Mouse (Mus musculus): Measurements from ENCODE around the gene Nr4a2. TPM values are rescaled to one million over a fixed set of nuclear protein-coding genes. Genes with fewer than 3 reads are reported as not detected.

The Nr4a2 gene
- polyA plus RNA-seq, 1 experiment from 2014 or later = 0.18 TPM

GRCm38 (mm10) chr2:57108349-57108930 is 15.4 kb downstream of the Nr4a2 start:
- WGBS (ENCODE audit: insufficient replicate concordance) = 17% methylated on average over 7 of the region's 7 CpGs

DNA sequence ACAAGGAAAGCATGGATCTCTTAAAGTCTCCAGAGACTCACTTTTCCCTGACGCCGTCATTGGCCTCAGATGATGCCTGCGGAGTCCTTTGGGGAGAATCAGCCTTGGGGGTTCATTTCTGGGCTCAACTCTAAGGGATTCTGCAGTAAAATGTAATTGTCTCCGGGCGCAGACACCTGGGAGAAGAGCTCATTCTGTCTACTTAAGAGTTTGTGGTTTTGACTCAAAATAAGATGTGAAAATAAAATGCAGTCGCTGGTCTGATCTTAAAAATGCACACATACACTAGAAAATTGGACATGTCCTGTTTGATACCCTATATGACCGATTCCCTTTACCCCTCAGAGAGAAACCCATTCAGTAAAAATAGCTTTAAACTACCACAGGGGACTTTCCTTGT is 18.4 kb downstream of the Nr4a2 start:
- peaks cover 83% of the 10 kb centered on the region for H3K27me3 ChIP-seq (ENCODE audit: insufficient read depth, low read length)
- no peak overlapping the region for H3K4me3 ChIP-seq (ENCODE audit: low read depth, low read length)
- peaks cover 8% of the 10 kb centered on the region; the same call in 1 of the 2 replicates for H3K4me1 ChIP-seq (ENCODE audit: insufficient read depth)
- H3K4me2 ChIP-seq (ENCODE audit: low read depth, low read length) = no peak overlapping the region
- H3K9me3 ChIP-seq (ENCODE audit: low read length) = no peaks in the 10 kb centered on the region
- DNase-seq = no peak
- no peak for ATAC-seq
- H3K36me3 ChIP-seq (replicated peaks; ENCODE audit: insufficient read depth, low read length) = no peaks in the 10 kb centered on the region
- no peak for TF ChIP-seq EP300 (IDR thresholded peaks at IDR 0.05; ENCODE audit: low read depth)
- TF ChIP-seq CTCF (IDR thresholded peaks at IDR 0.05; ENCODE audit: low read depth) = no peak
- 14% methylated on average over 7 of the region's 7 CpGs for WGBS (ENCODE audit: insufficient replicate concordance)
- H3K27ac ChIP-seq (ENCODE audit: low read depth) = no peak overlapping the region
- H3K9ac ChIP-seq (replicated peaks) = no peak overlapping the region

More at GRCm38 (mm10) chr2:57108349-57108930, 15.4 kb downstream of the Nr4a2 start:
- ATAC-seq (no peak), DNase-seq (no peak)
- TF ChIP-seq EP300 (IDR thresholded peaks at IDR 0.05; ENCODE audit: low read depth) (no peak), CTCF (IDR thresholded peaks at IDR 0.05; ENCODE audit: low read depth) (no peak)
- peaks cover 91% of the 10 kb centered on the region for H3K27me3 ChIP-seq (ENCODE audit: insufficient read depth, low read length)
- no peaks in the 10 kb centered on the region; the same call in 1 of the 2 replicates for H3K4me1 ChIP-seq (ENCODE audit: insufficient read depth)
- no peaks in the 10 kb centered on the region; the same call in 1 of the 2 replicates for H3K9me3 ChIP-seq (ENCODE audit: low read length)
- H3K9ac ChIP-seq (replicated peaks) = no peak overlapping the region
- no peak overlapping the region for H3K27ac ChIP-seq (ENCODE audit: low read depth)
- H3K4me2 ChIP-seq (ENCODE audit: low read depth, low read length) = no peak overlapping the region
- H3K4me3 ChIP-seq (ENCODE audit: low read depth, low read length) = no peak overlapping the region
- H3K36me3 ChIP-seq (replicated peaks; ENCODE audit: insufficient read depth, low read length) = no peaks in the 10 kb centered on the region

- H3K27ac ChIP-seq (ENCODE audit: low read depth) = no peak overlapping the region
- H3K9me3 ChIP-seq (ENCODE audit: low read length) = no peaks in the 10 kb centered on the region
- no peaks in the 10 kb centered on the region for H3K36me3 ChIP-seq (replicated peaks; ENCODE audit: insufficient read depth, low read length)
- no peak overlapping the region for H3K9ac ChIP-seq (replicated peaks)
- no peak for ATAC-seq
- no peak for DNase-seq
- H3K4me2 ChIP-seq (ENCODE audit: low read depth, low read length) = no peak overlapping the region
- TF ChIP-seq EP300 (IDR thresholded peaks at IDR 0.05; ENCODE audit: low read depth) = no peak
- TF ChIP-seq CTCF (IDR thresholded peaks at IDR 0.05; ENCODE audit: low read depth) = no peak
- H3K4me1 ChIP-seq (ENCODE audit: insufficient read depth) = peaks cover 8% of the 10 kb centered on the region; the same call in 1 of the 2 replicates
- peaks cover 77% of the 10 kb centered on the region for H3K27me3 ChIP-seq (ENCODE audit: insufficient read depth, low read length)
- WGBS (ENCODE audit: insufficient replicate concordance) = 8% methylated on average over 8 of the region's 8 CpGs
- H3K4me3 ChIP-seq (ENCODE audit: low read depth, low read length) = no peak overlapping the region
Observed at GRCm38 (mm10) chr2:57104731-57105130, 19.1 kb downstream of the Nr4a2 start.

DNA sequence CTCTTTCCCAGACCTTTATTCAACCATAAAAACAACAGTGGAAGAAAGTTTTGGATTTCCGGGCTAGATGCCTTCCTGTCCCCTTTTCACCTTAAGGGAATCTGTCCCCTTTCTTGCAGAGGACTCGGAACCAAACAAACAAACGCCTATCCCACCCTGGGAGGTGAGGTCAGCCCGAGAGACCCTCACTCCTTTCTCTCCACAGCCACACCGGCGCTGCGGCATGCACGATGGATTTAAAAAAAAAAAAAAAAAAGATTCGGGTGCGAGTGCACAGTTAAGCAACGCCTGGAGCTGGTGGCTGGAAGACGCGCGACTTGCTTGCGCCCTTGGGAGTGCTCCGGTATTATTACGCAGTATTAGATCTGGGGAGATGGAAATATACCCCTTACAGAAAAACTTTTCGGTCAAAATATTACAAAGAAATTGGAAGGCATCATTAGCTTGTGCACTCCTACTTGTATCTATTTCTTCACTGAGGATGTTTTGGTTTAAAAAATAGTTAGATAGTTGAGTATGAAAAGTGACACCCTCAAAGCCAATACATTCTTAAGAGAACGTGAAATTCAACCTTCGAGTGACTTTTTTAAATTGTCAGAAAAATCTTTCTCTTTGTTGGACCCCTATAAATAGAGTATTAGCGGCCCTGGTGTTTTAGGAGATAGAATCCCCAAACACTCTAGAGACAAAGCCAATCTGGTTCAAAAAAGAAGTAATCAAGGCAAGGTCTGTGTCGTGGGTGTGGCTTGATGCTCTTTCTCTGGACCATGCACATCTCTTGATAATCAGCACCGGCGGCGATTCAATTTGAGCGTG is 19.8 kb downstream of the Nr4a2 start:
- DNase-seq = no peak
- Histone ChIP-seq H3K4me2 (ENCODE audit: low read depth, low read length) (no peak overlapping the region), H3K27me3 (ENCODE audit: insufficient read depth, low read length) (peaks cover 70% of the 10 kb centered on the region), H3K9ac (replicated peaks) (no peak overlapping the region), H3K27ac (ENCODE audit: low read depth) (no peak overlapping the region), H3K4me3 (ENCODE audit: low read depth, low read length) (no peak overlapping the region), H3K36me3 (replicated peaks; ENCODE audit: insufficient read depth, low read length) (no peaks in the 10 kb centered on the region), H3K9me3 (ENCODE audit: low read length) (no peaks in the 10 kb centered on the region), H3K4me1 (ENCODE audit: insufficient read depth) (peaks cover 8% of the 10 kb centered on the region; the same call in 1 of the 2 replicates)
- no peak for ATAC-seq
- under 1% methylated on average over 26 of the region's 26 CpGs for WGBS (ENCODE audit: insufficient replicate concordance)
- no peak for TF ChIP-seq CTCF (IDR thresholded peaks at IDR 0.05; ENCODE audit: low read depth)
- TF ChIP-seq EP300 (IDR thresholded peaks at IDR 0.05; ENCODE audit: low read depth) = no peak

GRCm38 (mm10) chr2:57102856-57103844 is 20.7 kb downstream of the Nr4a2 start:
- Histone ChIP-seq H3K4me3 (ENCODE audit: low read depth, low read length) (0 out of 2 replicates have a peak overlapping the region, but pooled peaks have one; percentile 9), H3K27me3 (ENCODE audit: insufficient read depth, low read length) (peaks cover 67% of the 10 kb centered on the region), H3K4me1 (ENCODE audit: insufficient read depth) (peaks cover 8% of the 10 kb centered on the region; the same call in 1 of the 2 replicates), H3K36me3 (replicated peaks; ENCODE audit: insufficient read depth, low read length) (no peaks in the 10 kb centered on the region), H3K9ac (replicated peaks) (no peak overlapping the region), H3K9me3 (ENCODE audit: low read length) (no peaks in the 10 kb centered on the region), H3K27ac (ENCODE audit: low read depth) (no peak overlapping the region), H3K4me2 (ENCODE audit: low read depth, low read length) (peak overlapping the region; percentile 20; the same call in 1 of the 2 replicates)
- DNase-seq (no peak), ATAC-seq (no peak)
- 2% methylated on average over 36 of the region's 37 CpGs for WGBS (ENCODE audit: insufficient replicate concordance)
- no peak for TF ChIP-seq CTCF (IDR thresholded peaks at IDR 0.05; ENCODE audit: low read depth)
- no peak for TF ChIP-seq EP300 (IDR thresholded peaks at IDR 0.05; ENCODE audit: low read depth)
